In genomic region chr1:95367748-95368147, GRCm38 (mm10) we compare ENCODE assay signal across 11 mouse cellular contexts.
"Had no signal": no experiment of that assay in that cellular context is flagged by ENCODE, and none has a peak within 500 bp of the region (broad histone marks: within the 10 kb centered on the region; RNA-seq: fewer than 3 reads in every experiment).

No protein-coding gene starts in this region.

- ATAC-seq: liver, embryonic 12.5 days; midbrain, embryonic 13.5 days; midbrain, embryonic 16.5 days had no signal

- DNase-seq: kidney, adult 9 months; kidney, postnatal 14 days; kidney, postnatal 4 days; lung, adult 18-20 months; lung, postnatal 10 days; lung, postnatal 36 days; thymus, adult 18-20 months; thymus, postnatal 36 days had no signal
